Mouse (Mus musculus): ENCODE results near the gene Rps10. TPM values are rescaled to one million over a fixed set of nuclear protein-coding genes. Genes with fewer than 3 reads are reported as not detected.

Rps10 gene
- polyA plus RNA-seq, 1 experiment from 2014 or later, result 879 TPM

DNA sequence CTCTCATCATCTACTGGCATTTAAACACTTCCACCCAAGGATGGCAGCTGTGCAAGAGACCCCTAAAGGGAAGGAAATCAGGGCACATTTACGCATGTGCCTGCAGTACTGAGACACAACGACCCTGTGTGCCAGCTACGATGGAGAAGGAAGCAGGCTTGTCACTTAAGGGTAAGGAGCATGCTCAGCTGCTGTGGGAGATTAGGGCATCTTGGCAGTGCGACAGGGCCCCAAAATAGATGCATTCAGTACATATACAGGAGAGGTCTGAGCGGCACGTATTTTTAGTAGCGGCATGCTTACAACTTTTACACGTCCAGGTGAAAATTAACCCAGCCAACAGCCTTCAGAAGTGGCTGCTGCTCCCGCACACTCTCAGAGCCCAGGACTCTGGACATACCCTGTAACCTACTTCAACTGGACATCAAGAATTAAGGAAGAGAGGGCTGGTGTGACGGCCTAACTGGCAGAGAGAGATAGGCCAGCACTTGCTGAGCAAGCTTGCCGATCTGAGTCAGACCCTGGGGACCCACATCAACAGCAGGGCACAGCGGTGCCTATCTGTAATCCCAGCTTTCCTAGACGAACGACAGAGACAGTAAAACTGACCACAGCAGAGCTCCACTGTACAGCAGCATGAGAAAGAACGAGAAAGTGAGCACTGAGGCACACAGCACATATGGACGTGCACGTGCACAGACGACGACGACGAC lies 32.8 kb downstream of the Rps10 start:
- ATAC-seq (ENCODE audit: low FRiP score, low TSS enrichment) (no peak), DNase-seq (ENCODE audit: low spot score) (no peak)
- no peaks in the 10 kb centered on the region; the same call in 1 of the 2 replicates for H3K36me3 ChIP-seq (ENCODE audit: control insufficient read depth, insufficient read depth, low read length)
- WGBS, result 70% methylated on average over 21 of the region's 21 CpGs
- H3K27me3 ChIP-seq (ENCODE audit: control insufficient read depth, insufficient read depth, low read length), result no peaks in the 10 kb centered on the region
- H3K4me1 ChIP-seq (replicated peaks; ENCODE audit: control insufficient read depth, insufficient read depth), result peaks cover 2% of the 10 kb centered on the region; the same call in 1 of the 2 replicates
- no peak overlapping the region for H3K4me3 ChIP-seq (ENCODE audit: low read depth, low read length)
- H3K9ac ChIP-seq (ENCODE audit: low read length), result no peak overlapping the region
- no peak overlapping the region for H3K27ac ChIP-seq (replicated peaks)
- no peaks in the 10 kb centered on the region for H3K9me3 ChIP-seq (ENCODE audit: control insufficient read depth, low read length)
- TF ChIP-seq EP300 (optimal IDR thresholded peaks at IDR 0.05) (no peak), CTCF (IDR thresholded peaks at IDR 0.05; ENCODE audit: low read depth) (no peak)
- H3K4me2 ChIP-seq (replicated peaks; ENCODE audit: low read depth), result no peak overlapping the region

DNA sequence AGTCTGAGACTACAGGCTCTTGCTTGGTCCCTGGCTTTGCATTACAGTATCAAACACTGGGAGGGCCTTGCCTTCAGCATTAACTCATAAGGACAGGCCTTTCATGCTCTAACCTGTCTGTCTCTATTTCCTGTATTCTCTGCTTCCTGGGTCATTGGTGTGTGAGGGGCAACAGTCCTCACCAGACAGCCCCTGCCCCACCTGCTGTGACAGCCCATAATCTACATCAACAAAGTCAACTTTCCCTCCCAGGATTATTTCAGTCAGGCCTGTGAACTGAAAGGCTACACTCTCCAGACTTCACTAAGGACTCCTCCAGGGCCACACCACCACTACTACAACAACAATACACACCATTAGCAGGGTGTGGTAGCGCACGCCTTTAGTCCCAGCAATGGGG lies 33.4 kb downstream of the Rps10 start:
- H3K27me3 ChIP-seq (ENCODE audit: control insufficient read depth, insufficient read depth, low read length), result no peaks in the 10 kb centered on the region
- no peak overlapping the region for H3K4me2 ChIP-seq (replicated peaks; ENCODE audit: low read depth)
- DNase-seq (ENCODE audit: low spot score) (no peak), ATAC-seq (ENCODE audit: low FRiP score, low TSS enrichment) (no peak)
- H3K9me3 ChIP-seq (ENCODE audit: control insufficient read depth, low read length), result no peaks in the 10 kb centered on the region
- no peak overlapping the region for H3K4me3 ChIP-seq (ENCODE audit: low read depth, low read length)
- 90% methylated on average over 2 of the region's 2 CpGs for WGBS
- no peak overlapping the region for H3K27ac ChIP-seq (replicated peaks)
- H3K4me1 ChIP-seq (replicated peaks; ENCODE audit: control insufficient read depth, insufficient read depth), result peaks cover 2% of the 10 kb centered on the region; the same call in 1 of the 2 replicates
- TF ChIP-seq CTCF (IDR thresholded peaks at IDR 0.05; ENCODE audit: low read depth) (no peak), EP300 (optimal IDR thresholded peaks at IDR 0.05) (no peak)
- no peak overlapping the region for H3K9ac ChIP-seq (ENCODE audit: low read length)
- no peaks in the 10 kb centered on the region; the same call in 1 of the 2 replicates for H3K36me3 ChIP-seq (ENCODE audit: control insufficient read depth, insufficient read depth, low read length)

DNA sequence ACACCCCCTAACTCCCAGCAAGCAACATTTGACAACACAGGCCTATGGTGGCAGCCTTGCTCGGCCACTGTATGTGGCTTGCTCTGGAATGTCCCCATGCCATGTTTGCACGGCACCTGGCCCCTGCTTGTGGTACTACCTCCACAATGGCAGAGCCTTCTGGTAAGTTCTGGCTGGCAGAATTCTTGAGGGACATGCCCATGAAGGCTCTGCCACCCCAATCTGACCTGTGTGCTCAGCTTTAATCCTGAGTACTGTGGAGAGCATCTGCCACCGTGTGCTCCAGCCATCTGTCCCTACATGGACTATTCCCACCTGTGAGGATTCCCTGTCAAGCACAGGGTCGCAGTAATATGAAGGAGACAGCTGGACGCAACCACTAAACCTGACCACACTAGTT lies 35.6 kb downstream of the Rps10 start:
- H3K36me3 ChIP-seq (ENCODE audit: control insufficient read depth, insufficient read depth, low read length), result no peaks in the 10 kb centered on the region
- 69% methylated on average over 5 of the region's 5 CpGs for WGBS
- no peaks in the 10 kb centered on the region for H3K9me3 ChIP-seq (ENCODE audit: control insufficient read depth, low read length)
- no peak for TF ChIP-seq CTCF (IDR thresholded peaks at IDR 0.05; ENCODE audit: low read depth)
- no peak for TF ChIP-seq EP300 (optimal IDR thresholded peaks at IDR 0.05)
- no peak overlapping the region for H3K27ac ChIP-seq (replicated peaks)
- no peak overlapping the region for H3K4me3 ChIP-seq (ENCODE audit: low read depth, low read length)
- no peaks in the 10 kb centered on the region for H3K27me3 ChIP-seq (ENCODE audit: control insufficient read depth, insufficient read depth, low read length)
- ATAC-seq (ENCODE audit: low FRiP score, low TSS enrichment), result 0 out of 2 replicates have a peak, but pooled peaks have one; percentile 35
- H3K4me1 ChIP-seq (replicated peaks; ENCODE audit: control insufficient read depth, insufficient read depth), result peaks cover 2% of the 10 kb centered on the region; the same call in 1 of the 2 replicates
- DNase-seq (ENCODE audit: low spot score), result no peak
- H3K9ac ChIP-seq (ENCODE audit: low read length), result no peak overlapping the region
- H3K4me2 ChIP-seq (replicated peaks; ENCODE audit: low read depth), result no peak overlapping the region

DNA sequence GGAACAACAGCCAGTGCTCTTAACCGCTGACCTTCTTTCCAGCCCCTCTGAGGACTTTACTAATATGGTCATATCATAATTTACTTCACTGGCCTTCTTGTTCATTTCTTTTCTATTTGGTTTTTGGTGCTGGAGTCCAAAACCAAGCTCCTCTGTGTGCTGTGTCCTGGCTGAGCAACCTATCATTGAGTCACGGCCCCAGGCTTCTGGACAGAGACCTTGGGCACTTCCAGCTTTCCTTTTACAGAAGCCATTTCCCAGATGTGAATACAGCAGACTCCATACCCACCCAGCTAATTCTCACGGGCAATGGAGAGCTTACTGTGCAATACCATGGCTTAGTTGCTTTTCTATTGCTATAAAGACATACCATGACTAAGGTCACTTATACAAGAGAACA lies 36.2 kb downstream of the Rps10 start:
- Histone ChIP-seq H3K4me2 (replicated peaks; ENCODE audit: low read depth) (no peak overlapping the region), H3K9ac (ENCODE audit: low read length) (no peak overlapping the region), H3K9me3 (ENCODE audit: control insufficient read depth, low read length) (no peaks in the 10 kb centered on the region), H3K27me3 (ENCODE audit: control insufficient read depth, insufficient read depth, low read length) (no peaks in the 10 kb centered on the region), H3K36me3 (ENCODE audit: control insufficient read depth, insufficient read depth, low read length) (no peaks in the 10 kb centered on the region), H3K4me1 (replicated peaks; ENCODE audit: control insufficient read depth, insufficient read depth) (peaks cover 2% of the 10 kb centered on the region; the same call in 1 of the 2 replicates), H3K4me3 (ENCODE audit: low read depth, low read length) (no peak overlapping the region), H3K27ac (replicated peaks) (no peak overlapping the region)
- TF ChIP-seq EP300 (optimal IDR thresholded peaks at IDR 0.05), result no peak
- TF ChIP-seq CTCF (IDR thresholded peaks at IDR 0.05; ENCODE audit: low read depth), result no peak
- WGBS, result 78% methylated on average over 3 of the region's 3 CpGs
- DNase-seq (ENCODE audit: low spot score), result no peak
- no peak for ATAC-seq (ENCODE audit: low FRiP score, low TSS enrichment)

DNA sequence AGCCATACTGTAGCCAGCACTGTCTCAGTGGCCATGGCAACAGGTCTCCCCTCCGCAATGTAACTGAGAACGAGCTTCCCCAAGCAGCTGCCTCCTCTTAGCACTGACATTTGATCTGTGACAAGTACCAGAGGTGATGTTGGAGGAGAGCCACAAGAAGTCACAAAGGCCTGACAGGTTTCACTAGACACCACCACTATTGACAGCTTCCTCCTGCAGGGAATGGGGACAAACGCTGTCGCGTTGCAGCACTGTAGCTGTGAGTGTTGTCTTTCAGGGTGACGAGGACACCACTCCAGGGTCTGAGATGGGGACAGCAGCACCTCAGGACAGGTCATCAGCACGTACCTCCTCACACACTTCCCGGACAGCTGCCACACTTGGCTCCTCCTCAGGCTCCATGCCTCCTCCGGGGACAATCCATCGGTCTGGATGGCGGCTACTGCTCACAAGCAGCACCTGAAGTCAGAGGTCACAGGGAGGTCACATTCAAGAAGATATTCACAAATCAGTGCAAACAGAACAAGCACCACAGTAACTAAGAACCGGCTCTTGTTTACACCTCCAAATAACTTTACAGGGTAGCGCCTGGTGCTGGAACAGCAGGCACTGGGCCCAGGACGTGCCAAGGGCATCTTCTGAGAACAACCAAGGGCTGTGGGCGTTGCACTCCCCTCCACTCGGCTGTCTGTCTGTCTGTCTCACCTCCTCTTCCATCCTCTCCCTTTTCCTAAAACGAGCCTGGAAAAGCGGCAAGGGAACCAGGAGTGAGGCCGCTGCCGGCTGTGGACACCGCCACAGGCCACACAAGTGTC lies 39.9 kb downstream of the Rps10 start:
- Histone ChIP-seq H3K4me1 (replicated peaks; ENCODE audit: control insufficient read depth, insufficient read depth) (no peaks in the 10 kb centered on the region), H3K36me3 (ENCODE audit: control insufficient read depth, insufficient read depth, low read length) (peaks cover 6% of the 10 kb centered on the region; the same call in 1 of the 2 replicates), H3K4me2 (replicated peaks; ENCODE audit: low read depth) (no peak overlapping the region), H3K4me3 (ENCODE audit: low read depth, low read length) (no peak overlapping the region), H3K9me3 (ENCODE audit: control insufficient read depth, low read length) (no peaks in the 10 kb centered on the region), H3K27ac (replicated peaks) (no peak overlapping the region), H3K27me3 (ENCODE audit: control insufficient read depth, insufficient read depth, low read length) (no peaks in the 10 kb centered on the region), H3K9ac (ENCODE audit: low read length) (no peak overlapping the region)
- WGBS, result 60% methylated on average over 21 of the region's 21 CpGs
- ATAC-seq (ENCODE audit: low FRiP score, low TSS enrichment) (no peak), DNase-seq (ENCODE audit: low spot score) (no peak)
- TF ChIP-seq CTCF (IDR thresholded peaks at IDR 0.05; ENCODE audit: low read depth), result no peak
- TF ChIP-seq EP300 (optimal IDR thresholded peaks at IDR 0.05), result no peak

All from stomach, postnatal 0 days (tissue).